Mouse (Mus musculus) small intestine, adult 2 months (tissue): ENCODE measurements around the gene Zfp827.

Source experiments
- CTCF ChIP-seq: fragments of 200-500 bp; IDR thresholded peaks from 2 replicates; pipeline ENCODE4 v1.5.1; 2012; ENCODE audit warnings: low read depth, mild to moderate bottlenecking, control low read depth, inconsistent platforms, low read length, moderate library complexity, mixed read lengths; ENCODE audit not compliant: insufficient replicate concordance, insufficient read length; ENCODE audit errors: extremely low read depth
- POLR2A ChIP-seq: fragments of 200-500 bp; IDR thresholded peaks from 2 replicates; pipeline ENCODE4 v1.6.1; 2012; ENCODE audit warnings: low read depth, mild to moderate bottlenecking, control low read depth, inconsistent platforms, low read length, moderate library complexity

DNA sequence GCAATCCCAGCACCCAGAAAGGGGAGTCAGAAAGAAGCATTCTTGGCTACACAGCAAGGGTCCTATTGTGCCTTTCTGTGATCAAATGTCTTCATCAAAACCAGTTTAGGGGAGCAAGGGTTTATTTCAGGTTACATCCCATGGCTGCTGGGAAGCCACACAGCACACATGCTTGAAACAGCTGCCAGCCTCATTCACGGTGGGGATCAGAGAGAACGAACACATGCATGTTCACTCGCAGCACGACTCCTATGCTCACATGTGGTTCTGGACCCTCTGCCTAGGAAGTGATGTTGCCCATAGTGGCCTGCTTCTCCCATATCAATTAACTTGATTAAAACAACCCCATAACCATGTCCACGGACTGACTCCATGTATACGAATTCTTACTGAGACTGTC lies 26.0 kb downstream of the Zfp827 start:
- TF ChIP-seq CTCF (no peak), POLR2A (no peak)
